Mouse (Mus musculus) mammary gland, adult 2 months (tissue): ENCODE results near the gene Pgpep1. TPM values are rescaled to one million over a fixed set of nuclear protein-coding genes. Genes with fewer than 3 reads are reported as not detected.

Experiments used
- polyA plus RNA-seq: library from polyadenylated mRNA; depleted of rRNA; stranded (reverse); fragments of >200 nt; gene quantifications from 2 replicates; pipeline ENCODE4 v1.2.3, GENCODE M21; 2012; ENCODE audit warnings: low replicate concordance; rRNA removed

Gene Pgpep1
- 36.5 and 50.6 TPM in 2 replicates for polyA plus RNA-seq

GRCm38 (mm10) chr8:70660273-70660725 is at the start of gene Pgpep1:
Gene Pgpep1, minus strand, starts transcription at chr8:70660388.

GRCm38 (mm10) chr8:70703287-70703686 is 43.1 kb upstream of the Pgpep1 start, which contains the start of gene Iqcn:
Gene Iqcn, plus strand, starts transcription at chr8:70703457.

GRCm38 (mm10) chr8:70698310-70699109 is 38.3 kb upstream of the Pgpep1 start, which contains the start of gene Jund:
Gene Jund, plus strand, starts transcription at chr8:70698949.

GRCm38 (mm10) chr8:70673079-70673856 is 13.1 kb upstream of the Pgpep1 start, which contains the start of gene Lsm4:
Gene Lsm4, plus strand, starts transcription at chr8:70673248.

GRCm38 (mm10) chr8:70632346-70632892 is 27.8 kb downstream of the Pgpep1 start, which contains the start of gene Gdf15:
Gene Gdf15, minus strand, starts transcription at chr8:70632456.

GRCm38 (mm10) chr8:70615894-70616293 is 44.3 kb downstream of the Pgpep1 start, which contains the start of gene Lrrc25:
Gene Lrrc25, plus strand, starts transcription at chr8:70616155.

GRCm38 (mm10) chr8:70608749-70609367 is 51.3 kb downstream of the Pgpep1 start, which contains the start of gene Ssbp4:
Gene Ssbp4, minus strand, starts transcription at chr8:70608872.

Other genes with a start within 250 kb of the Pgpep1 start
- gene Crtc1, start 220.8 kb downstream of the Pgpep1 start, polyA plus RNA-seq, result 22.9 and 36.9 TPM in 2 replicates
- 53.4 and 80.6 TPM in 2 replicates for gene Klhl26, start 183.4 kb downstream of the Pgpep1 start, polyA plus RNA-seq
- gene Tmem59l, start 173.0 kb downstream of the Pgpep1 start, polyA plus RNA-seq, result 0.42 and 0.50 TPM in 2 replicates
- 5.2 and 5.7 TPM in 2 replicates for gene Crlf1, start 167.2 kb downstream of the Pgpep1 start, polyA plus RNA-seq
- gene Rex1bd, start 153.6 kb downstream of the Pgpep1 start, polyA plus RNA-seq, result 240 and 366 TPM in 2 replicates
- gene Uba52, start 149.6 kb downstream of the Pgpep1 start, polyA plus RNA-seq, result 371 and 768 TPM in 2 replicates
- 331 and 487 TPM in 2 replicates for gene Fkbp8, start 132.7 kb downstream of the Pgpep1 start, polyA plus RNA-seq
- gene Kxd1, start 132.4 kb downstream of the Pgpep1 start, polyA plus RNA-seq, result 82.7 and 119 TPM in 2 replicates
- gene Ell, start 120.9 kb downstream of the Pgpep1 start, polyA plus RNA-seq, result 29.0 and 40.3 TPM in 2 replicates
- gene Isyna1, start 66.0 kb downstream of the Pgpep1 start, polyA plus RNA-seq, result 107 and 194 TPM in 2 replicates
- gene Ssbp4, start 51.5 kb downstream of the Pgpep1 start, polyA plus RNA-seq, result 143 and 413 TPM in 2 replicates
- gene Lrrc25, start 44.2 kb downstream of the Pgpep1 start, polyA plus RNA-seq, result 23.8 and 34.0 TPM in 2 replicates
- 1.3 and 4.8 TPM in 2 replicates for gene Gdf15, start 27.9 kb downstream of the Pgpep1 start, polyA plus RNA-seq
- 62.1 and 102 TPM in 2 replicates for gene Lsm4, start 12.9 kb upstream of the Pgpep1 start, polyA plus RNA-seq
- gene Jund, start 38.6 kb upstream of the Pgpep1 start, polyA plus RNA-seq, result 185 and 938 TPM in 2 replicates
- 0.03 and 0.04 TPM in 2 replicates for gene Iqcn, start 43.1 kb upstream of the Pgpep1 start, polyA plus RNA-seq
- 0.20 and 0.50 TPM in 2 replicates for gene Gm3336, start 58.2 kb upstream of the Pgpep1 start, polyA plus RNA-seq
- 5.5 and 6.5 TPM in 2 replicates for gene Pde4c, start 63.3 kb upstream of the Pgpep1 start, polyA plus RNA-seq
- gene Rab3a, start 94.3 kb upstream of the Pgpep1 start, polyA plus RNA-seq, result 32.7 and 43.5 TPM in 2 replicates
- gene Mpv17l2, start 100.6 kb upstream of the Pgpep1 start, polyA plus RNA-seq, result 69.3 and 175 TPM in 2 replicates
- gene Pik3r2, start 116.3 kb upstream of the Pgpep1 start, polyA plus RNA-seq, result 149 and 256 TPM in 2 replicates
- gene Mast3, start 144.7 kb upstream of the Pgpep1 start, polyA plus RNA-seq, result 90.3 and 270 TPM in 2 replicates
- gene Il12rb1, start 148.1 kb upstream of the Pgpep1 start, polyA plus RNA-seq, result 2.4 and 4.3 TPM in 2 replicates
- 47.5 and 97.3 TPM in 2 replicates for gene Arrdc2, start 179.3 kb upstream of the Pgpep1 start, polyA plus RNA-seq
- gene Kcnn1, start 202.9 kb upstream of the Pgpep1 start, polyA plus RNA-seq, result 12.7 and 19.0 TPM in 2 replicates
- 38.1 and 57.1 TPM in 2 replicates for gene Ccdc124, start 213.5 kb upstream of the Pgpep1 start, polyA plus RNA-seq
- gene Slc5a5, start 232.4 kb upstream of the Pgpep1 start, polyA plus RNA-seq, result 118 and 221 TPM in 2 replicates
- 5,038 and 8,367 TPM in 2 replicates for gene Rpl18a, start 237.0 kb upstream of the Pgpep1 start, polyA plus RNA-seq
- 52.8 and 110 TPM in 2 replicates for gene Map1s, start 245.5 kb upstream of the Pgpep1 start, polyA plus RNA-seq